Mouse (Mus musculus) CD8-positive naive resting alpha-beta T cell, adult 2 months (primary cell): Measurements from ENCODE around the gene Pacs2.

Experiments
- DNase-seq, 2 experiments: peaks; one replicate each; pipeline ENCODE4 v3.0.0; 2022; ENCODE audit warnings: low read depth in 2 of 2, low spot score in 2 of 2

Gene Pacs2

GRCm38 (mm10) chr12:113114856-113115538 is 100.7 kb downstream of the Pacs2 start:
- DNase-seq, result no peak

- peak; percentile 64 to 72 for DNase-seq
Measured at GRCm38 (mm10) chr12:113119516-113120410, 105.5 kb downstream of the Pacs2 start.
